Mouse (Mus musculus): Measurements from ENCODE around the gene Taf1a.
A peak's percentile ranks its signal among the peaks of the same experiment; 100 is the strongest.

The Taf1a gene

DNA sequence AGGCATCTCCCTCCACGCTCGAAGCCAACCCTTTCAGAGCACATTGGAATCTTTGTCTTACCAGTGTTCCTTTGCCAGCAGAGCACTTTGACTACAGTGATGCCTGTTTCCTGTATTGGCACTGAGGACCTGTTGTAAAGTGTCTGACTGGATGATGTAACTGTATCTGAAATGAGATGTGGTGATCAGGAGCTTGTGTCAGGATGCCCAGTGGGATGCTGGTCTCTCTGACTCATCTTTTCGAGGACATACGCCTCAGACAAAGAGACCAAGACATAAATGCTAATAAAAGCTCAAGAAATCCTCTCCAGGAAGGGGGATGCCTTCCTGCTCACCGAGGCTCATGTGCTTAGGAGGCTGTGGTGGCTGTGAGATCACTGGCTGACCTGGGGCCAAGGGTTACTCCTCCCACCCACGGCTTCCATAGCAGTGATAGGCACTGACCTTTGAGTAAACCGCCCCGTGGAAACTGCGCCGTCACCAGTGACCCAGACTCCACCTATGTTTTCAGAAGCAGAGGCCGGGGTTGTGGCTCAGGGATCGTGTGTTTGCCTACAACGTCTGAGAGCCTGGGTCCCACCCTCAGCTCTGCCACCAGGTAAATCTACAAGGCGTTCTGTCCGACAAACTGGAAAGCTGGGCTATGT lies 25.4 kb downstream of the Taf1a start:
- no peak for DNase-seq (ENCODE audit: low spot score)

DNA sequence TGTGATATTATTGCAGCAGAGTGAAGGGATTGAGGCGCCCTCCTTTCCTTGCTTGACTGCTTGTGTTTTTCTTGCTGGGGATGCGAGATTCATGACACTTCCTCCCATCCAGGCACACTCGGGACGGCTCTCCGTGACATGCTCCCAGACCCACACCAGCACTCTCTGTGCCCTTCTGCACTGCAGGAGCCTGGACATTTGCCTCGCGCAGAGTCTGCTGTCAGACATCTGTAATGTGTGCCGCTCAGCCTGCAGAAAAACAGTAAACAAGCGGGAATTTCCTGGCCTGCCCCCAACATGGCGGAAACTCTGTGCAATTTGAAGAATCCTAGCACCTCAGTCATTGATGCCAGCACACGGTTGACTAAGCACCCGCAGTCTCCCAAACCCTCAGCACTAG lies 29.1 kb downstream of the Taf1a start, which contains the start of gene Hhipl2:
Hhipl2 (plus strand) TSS at position 343 of the 400 bp plus-strand sequence.
- no peak for DNase-seq (ENCODE audit: low spot score)

DNA sequence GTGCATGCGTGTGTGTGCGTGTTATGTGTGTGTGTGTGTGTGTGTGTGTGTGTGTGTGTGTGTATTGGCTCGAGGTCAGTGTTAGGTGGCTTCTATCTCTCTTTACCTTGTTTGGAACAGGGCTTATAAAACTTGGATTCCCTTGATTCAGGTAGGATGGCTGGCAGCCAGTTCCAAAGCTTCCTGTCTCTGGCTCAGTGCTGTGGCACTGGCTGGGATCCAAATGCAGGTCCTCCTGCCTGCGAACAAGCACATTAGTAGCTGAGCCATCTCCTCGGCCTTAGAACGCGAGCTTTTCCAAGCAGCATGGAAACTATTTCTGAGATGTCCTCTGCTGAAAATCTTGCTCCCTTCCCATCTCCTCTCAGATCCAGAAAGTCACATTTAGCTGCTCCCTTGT lies 31.0 kb downstream of the Taf1a start:
- no peak for DNase-seq (ENCODE audit: low spot score)

DNA sequence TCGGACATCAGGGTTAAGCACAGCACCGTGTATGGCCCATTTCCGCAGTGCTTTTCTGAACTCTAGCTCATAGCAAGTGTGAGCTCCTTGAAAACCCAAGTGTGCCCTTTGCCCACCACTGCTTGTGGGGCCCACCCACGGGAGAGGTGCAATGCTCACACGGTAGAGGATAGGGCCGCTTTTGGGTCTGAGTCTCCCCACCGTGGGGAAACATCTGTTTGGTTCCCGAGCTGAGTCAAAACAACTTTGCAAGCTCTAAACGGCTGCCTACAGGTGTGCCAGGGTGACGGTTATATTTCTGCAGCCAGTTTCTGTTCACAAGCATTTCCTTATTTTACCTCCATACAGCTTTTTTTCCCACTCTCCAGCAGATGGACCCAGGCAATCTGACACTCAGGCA lies 31.5 kb downstream of the Taf1a start:
- DNase-seq (ENCODE audit: low spot score) = no peak

DNA sequence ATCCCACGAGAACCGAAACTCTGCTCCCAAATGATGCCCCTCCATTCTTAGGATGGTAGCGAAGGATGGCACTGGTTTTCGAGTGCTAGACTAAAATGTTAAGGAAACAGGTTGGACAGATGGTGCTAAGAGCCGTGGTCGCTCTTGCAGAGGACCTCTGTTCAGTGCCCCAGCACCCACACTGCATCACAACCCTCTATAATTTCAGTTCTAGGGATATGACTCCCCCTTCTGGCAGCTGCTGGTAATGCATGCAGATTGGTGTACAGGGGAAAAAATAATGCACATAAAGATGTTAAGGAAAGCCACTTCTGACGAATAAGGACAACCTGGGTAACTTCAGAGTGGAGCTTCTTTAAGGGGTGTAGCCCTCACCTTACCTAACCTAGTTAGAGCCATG lies 35.3 kb downstream of the Taf1a start:
- DNase-seq (ENCODE audit: low spot score) = no peak

DNA sequence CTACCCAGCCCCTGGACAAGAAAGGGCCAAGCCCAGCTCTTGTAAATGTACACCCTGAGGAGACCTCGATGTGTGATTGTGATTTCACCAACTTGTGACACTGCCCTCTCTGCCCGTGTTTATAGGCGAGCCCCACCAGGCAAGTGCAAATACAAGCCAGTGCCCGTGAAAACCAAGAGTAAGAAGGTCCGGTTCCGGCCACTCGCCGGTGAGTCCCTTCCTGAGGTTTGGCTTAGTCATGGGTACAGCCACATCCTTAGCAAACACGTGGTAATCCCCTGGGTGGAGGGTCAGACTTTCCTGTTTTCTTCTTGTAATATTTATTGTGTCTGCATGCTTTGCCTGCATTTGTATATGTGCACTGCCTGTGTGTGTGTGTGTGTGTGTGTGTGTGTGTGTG lies 46.1 kb downstream of the Taf1a start:
- no peak for DNase-seq (ENCODE audit: low spot score)

DNA sequence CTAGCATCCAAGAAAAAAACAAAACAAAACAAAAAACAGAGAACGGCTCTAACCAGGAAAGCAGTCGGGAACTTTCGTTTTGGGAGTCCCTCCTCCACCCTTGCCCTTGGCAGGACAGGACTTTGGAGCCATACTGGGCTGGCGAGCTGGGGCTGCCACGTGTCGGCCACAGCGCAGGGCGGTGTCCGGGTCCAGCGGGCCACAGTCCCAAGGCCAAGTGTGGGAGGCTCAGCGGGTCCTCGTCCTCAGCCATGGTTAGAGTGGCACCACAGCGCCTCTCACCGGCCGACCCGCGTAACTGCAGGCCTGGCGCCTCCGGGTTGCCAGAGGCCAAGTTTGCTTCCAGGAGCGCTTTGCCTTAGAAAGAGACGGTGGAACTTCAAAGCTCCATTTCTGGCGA lies 50.3 kb downstream of the Taf1a start:
- DNase-seq (ENCODE audit: low spot score) = peak; percentile 43

DNA sequence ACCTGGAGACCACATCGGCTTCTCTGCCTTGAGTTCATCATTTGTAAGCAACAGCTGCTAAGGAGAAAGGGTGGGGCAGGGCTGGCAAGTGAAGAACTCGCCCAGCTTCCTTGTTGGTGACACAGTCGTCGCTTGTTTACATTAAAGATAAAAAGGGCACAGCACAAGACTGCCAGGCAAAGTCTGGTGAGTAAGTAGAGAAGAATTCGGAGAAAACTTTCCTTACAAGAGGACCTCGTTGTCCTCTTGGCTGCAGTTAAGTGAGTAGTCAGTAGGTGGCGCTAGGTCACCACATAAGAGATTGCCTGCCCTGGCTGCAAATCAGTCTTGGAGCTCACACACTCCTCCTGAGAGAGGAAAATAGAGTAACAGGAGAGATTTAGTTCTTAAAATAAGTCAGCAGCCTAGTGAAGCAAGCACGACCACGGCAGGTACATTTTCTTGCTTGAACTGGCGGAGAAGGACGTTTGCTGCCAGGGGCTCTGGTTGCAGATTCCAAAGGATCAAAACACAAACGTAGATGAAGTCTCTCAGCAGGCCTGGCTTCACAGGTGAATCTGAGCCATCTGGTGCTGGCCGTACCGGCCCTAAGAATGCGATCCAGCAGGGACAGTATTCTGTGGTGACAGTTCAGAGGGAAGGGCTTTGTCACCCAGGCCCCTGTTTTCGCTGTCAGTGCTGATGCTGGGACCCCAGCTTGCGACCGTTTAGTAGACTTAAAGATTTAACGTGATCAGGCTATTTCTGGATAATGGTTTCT lies 53.4 kb downstream of the Taf1a start:
- peak; percentile 76 for DNase-seq (ENCODE audit: low spot score)

DNA sequence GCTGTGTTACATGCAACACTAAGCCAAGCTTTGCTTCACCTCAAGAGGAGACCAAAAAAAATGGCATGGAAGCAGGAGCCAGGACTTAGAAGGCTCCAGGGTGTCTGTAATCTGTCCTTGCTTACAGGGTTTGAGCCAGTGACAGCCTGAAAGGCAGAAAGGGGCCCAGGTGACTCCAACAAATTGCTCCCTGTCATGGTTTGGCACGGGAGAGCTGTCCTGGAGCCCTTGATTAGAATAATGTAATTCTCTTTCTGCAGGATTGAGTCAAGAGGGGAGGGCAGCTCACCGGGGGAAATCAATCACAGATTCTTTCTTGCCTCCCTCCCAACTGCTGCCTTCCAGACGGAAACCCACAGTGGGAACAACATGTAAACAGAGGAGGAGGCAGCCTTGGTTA lies 64.3 kb downstream of the Taf1a start:
- no peak for DNase-seq (ENCODE audit: low spot score)
